Mouse (Mus musculus) cortical plate, adult 2 months (tissue): Measurements from ENCODE around the gene Brdt.

Experiments
- CTCF ChIP-seq: fragments of 200-500 bp; IDR thresholded peaks from 2 replicates; pipeline ENCODE4 v1.5.1; 2011; ENCODE audit warnings: mild to moderate bottlenecking, control low read depth, low read length; ENCODE audit not compliant: insufficient read depth; ENCODE audit errors: extremely low read depth
- POLR2A ChIP-seq: fragments of 200-500 bp; IDR thresholded peaks from 2 replicates; pipeline ENCODE4 v1.6.1; 2011; ENCODE audit warnings: mild to moderate bottlenecking, low read length, control low read depth; ENCODE audit not compliant: insufficient read depth; ENCODE audit errors: extremely low read depth

DNA sequence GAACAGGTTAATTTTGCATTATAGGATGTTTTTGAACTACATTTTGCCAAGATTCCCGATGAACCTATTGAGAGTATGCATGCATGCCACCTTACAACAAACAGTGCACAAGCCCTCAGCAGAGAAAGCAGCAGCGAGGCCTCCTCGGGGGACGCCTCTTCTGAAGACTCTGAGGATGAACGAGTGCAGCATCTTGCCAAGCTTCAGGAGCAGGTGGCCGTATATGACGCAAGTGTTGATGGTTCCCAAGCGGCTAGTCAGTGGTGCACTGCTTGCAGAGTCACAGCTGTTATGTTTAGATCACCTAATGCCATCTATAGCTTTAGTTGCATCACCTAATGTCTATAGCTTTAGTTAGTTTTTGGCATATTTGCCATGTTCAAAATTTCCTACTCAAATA is 26.8 kb downstream of the Brdt start:
- TF ChIP-seq CTCF, result no peak
- no peak for TF ChIP-seq POLR2A
